Mouse (Mus musculus): ENCODE data around the gene Sec1. TPM values are rescaled to one million over a fixed set of nuclear protein-coding genes. Genes with fewer than 3 reads are reported as not detected.

The Sec1 gene
- total and polyA plus RNA-seq, 2 experiments from 2014 or later: 0.33 to 1.3 TPM

GRCm38 (mm10) chr7:45637710-45638109 lies 56.5 kb downstream of the Sec1 start:
- Histone ChIP-seq H3K4me3 (ENCODE audit: low read depth, low read length) (no peak overlapping the region), H3K9ac (replicated peaks; ENCODE audit: low read depth, low read length) (no peak overlapping the region), H3K9me3 (replicated peaks; ENCODE audit: control insufficient read depth, low read length) (no peaks in the 10 kb centered on the region), H3K27me3 (ENCODE audit: control insufficient read depth, insufficient read depth, low read length) (no peaks in the 10 kb centered on the region), H3K4me2 (ENCODE audit: low read depth, low read length) (no peak overlapping the region), H3K27ac (ENCODE audit: low read depth) (no peak overlapping the region), H3K4me1 (ENCODE audit: control insufficient read depth, insufficient read depth) (peaks cover 34% of the 10 kb centered on the region), H3K36me3 (replicated peaks; ENCODE audit: control insufficient read depth, insufficient read depth, low read length) (peaks cover 18% of the 10 kb centered on the region)
- DNase-seq (ENCODE audit: low spot score) (no peak), ATAC-seq (ENCODE audit: insufficient read depth, low read depth) (no peak)
- 93% methylated on average over 6 of the region's 6 CpGs for WGBS
- TF ChIP-seq CTCF (IDR thresholded peaks at IDR 0.05; ENCODE audit: low read depth): no peak
- TF ChIP-seq EP300 (IDR thresholded peaks at IDR 0.05; ENCODE audit: low read depth): no peak

- peak; percentile 77 for DNase-seq (ENCODE audit: low spot score)
- Histone ChIP-seq H3K4me2 (ENCODE audit: low read depth, low read length) (peak overlapping the region; percentile 8; the same call in 1 of the 2 replicates), H3K27ac (ENCODE audit: low read depth) (peak overlapping the region; percentile 83), H3K27me3 (ENCODE audit: control insufficient read depth, insufficient read depth, low read length) (no peaks in the 10 kb centered on the region), H3K9me3 (replicated peaks; ENCODE audit: control insufficient read depth, low read length) (no peaks in the 10 kb centered on the region), H3K36me3 (replicated peaks; ENCODE audit: control insufficient read depth, insufficient read depth, low read length) (peaks cover 18% of the 10 kb centered on the region), H3K4me1 (ENCODE audit: control insufficient read depth, insufficient read depth) (peaks cover 18% of the 10 kb centered on the region), H3K4me3 (ENCODE audit: low read depth, low read length) (no peak overlapping the region), H3K9ac (replicated peaks; ENCODE audit: low read depth, low read length) (no peak overlapping the region)
- WGBS: 54% methylated on average over 15 of the region's 15 CpGs
- peak; percentile 35; the same call in 1 of the 2 replicates for TF ChIP-seq EP300 (IDR thresholded peaks at IDR 0.05; ENCODE audit: low read depth)
- no peak for TF ChIP-seq CTCF (IDR thresholded peaks at IDR 0.05; ENCODE audit: low read depth)
- ATAC-seq (ENCODE audit: insufficient read depth, low read depth): no peak
Observed at GRCm38 (mm10) chr7:45635711-45636688, 58.2 kb downstream of the Sec1 start.

GRCm38 (mm10) chr7:45634946-45635681 lies 59.1 kb downstream of the Sec1 start:
- Histone ChIP-seq H3K27me3 (ENCODE audit: control insufficient read depth, insufficient read depth, low read length) (no peaks in the 10 kb centered on the region), H3K36me3 (replicated peaks; ENCODE audit: control insufficient read depth, insufficient read depth, low read length) (peaks cover 20% of the 10 kb centered on the region), H3K27ac (ENCODE audit: low read depth) (peak overlapping the region; percentile 83), H3K4me3 (ENCODE audit: low read depth, low read length) (no peak overlapping the region), H3K4me1 (ENCODE audit: control insufficient read depth, insufficient read depth) (peaks cover 10% of the 10 kb centered on the region), H3K4me2 (ENCODE audit: low read depth, low read length) (no peak overlapping the region), H3K9ac (replicated peaks; ENCODE audit: low read depth, low read length) (no peak overlapping the region), H3K9me3 (replicated peaks; ENCODE audit: control insufficient read depth, low read length) (no peaks in the 10 kb centered on the region)
- peak; percentile 81 for DNase-seq (ENCODE audit: low spot score)
- TF ChIP-seq EP300 (IDR thresholded peaks at IDR 0.05; ENCODE audit: low read depth): no peak
- 62% methylated on average over 11 of the region's 11 CpGs for WGBS
- peak; percentile 19 for ATAC-seq (ENCODE audit: insufficient read depth, low read depth)

GRCm38 (mm10) chr7:45632499-45632898 lies 61.7 kb downstream of the Sec1 start:
- peaks cover 11% of the 10 kb centered on the region for H3K27me3 ChIP-seq (ENCODE audit: control insufficient read depth, insufficient read depth, low read length)
- no peak for DNase-seq (ENCODE audit: low spot score)
- TF ChIP-seq CTCF (IDR thresholded peaks at IDR 0.05; ENCODE audit: low read depth): peak; percentile 37
- no peak for TF ChIP-seq EP300 (IDR thresholded peaks at IDR 0.05; ENCODE audit: low read depth)
- WGBS: 20% methylated on average over 28 of the region's 35 CpGs
- ATAC-seq (ENCODE audit: insufficient read depth, low read depth): peak; percentile 34; the same call in 1 of the 2 replicates
- peak overlapping the region; percentile 50 for H3K4me2 ChIP-seq (ENCODE audit: low read depth, low read length)
- no peaks in the 10 kb centered on the region; the same call in 1 of the 2 replicates for H3K4me1 ChIP-seq (ENCODE audit: control insufficient read depth, insufficient read depth)
- H3K27ac ChIP-seq (ENCODE audit: low read depth): 0 out of 2 replicates have a peak overlapping the region, but pooled peaks have one; percentile 11
- no peaks in the 10 kb centered on the region for H3K9me3 ChIP-seq (replicated peaks; ENCODE audit: control insufficient read depth, low read length)
- H3K4me3 ChIP-seq (ENCODE audit: low read depth, low read length): peak overlapping the region; percentile 19
- no peak overlapping the region; the same call in 1 of the 2 replicates for H3K9ac ChIP-seq (replicated peaks; ENCODE audit: low read depth, low read length)
- peaks cover 21% of the 10 kb centered on the region for H3K36me3 ChIP-seq (replicated peaks; ENCODE audit: control insufficient read depth, insufficient read depth, low read length)
